Comparison of ENCODE assay signal across 20 mouse cellular contexts in genomic region chr7:56089097-56089496, GRCm38 (mm10). TPM values are rescaled to one million over a fixed set of nuclear protein-coding genes. Genes with fewer than 3 reads are reported as not detected.
DNase-seq lines count a peak whose midpoint lies in the region; ATAC-seq lines count a peak whose summit lies in the region.
"Had no signal": no experiment of that assay in that cellular context is flagged by ENCODE, and none has a peak within 500 bp of the region (broad histone marks: within the 10 kb centered on the region; RNA-seq: fewer than 3 reads in every experiment).

No protein-coding gene starts in this region.

- H3K9ac ChIP-seq in kidney, embryonic 16.5 days (replicated peaks; ENCODE audit: low read length) = no peak overlapping the region
- H3K9ac ChIP-seq in liver, embryonic 15.5 days = no peak overlapping the region
- H3K9ac ChIP-seq: hindbrain, embryonic 14.5 days; lung, embryonic 15.5 days had no signal

- H3K4me1 ChIP-seq in kidney, embryonic 16.5 days (ENCODE audit: insufficient read depth, low read length) = no peaks in the 10 kb centered on the region
- H3K4me1 ChIP-seq in liver, embryonic 15.5 days (replicated peaks) = no peaks in the 10 kb centered on the region
- H3K4me1 ChIP-seq: embryonic facial prominence, embryonic 10.5 days; limb, embryonic 10.5 days; lung, embryonic 15.5 days; midbrain, embryonic 10.5 days had no signal

- H3K9me3 ChIP-seq in kidney, embryonic 16.5 days (ENCODE audit: low read length) = no peaks in the 10 kb centered on the region
- no peaks in the 10 kb centered on the region for H3K9me3 ChIP-seq in liver, embryonic 15.5 days (replicated peaks)
- H3K9me3 ChIP-seq: embryonic facial prominence, embryonic 10.5 days; limb, embryonic 10.5 days; lung, embryonic 15.5 days; midbrain, embryonic 10.5 days had no signal

- intact Hi-C loops in gastrocnemius, postnatal 36 days (cut with DNase I) = no loop called here

- DNase-seq in kidney, adult 9 months = peak; percentile 22
- DNase-seq in liver = peak; percentile 23
- DNase-seq in lung, postnatal 36 days = peak; percentile 61
- DNase-seq in adrenal gland, adult (ENCODE audit: inconsistent age in 2 of 2, low spot score in 1 of 2) = no peak
- no peak for DNase-seq in gastrocnemius, postnatal 36 days
- no peak for DNase-seq in ovary, adult 18-20 months (ENCODE audit: low spot score)
- DNase-seq: adrenal gland, adult 8-10 months; cerebellum, adult 8-10 months; gastrocnemius, adult 2 months; heart, adult 2 months; heart, postnatal 36 days; kidney, postnatal 25 days had no signal

- no peak overlapping the region for H3K4me2 ChIP-seq in kidney, embryonic 16.5 days (replicated peaks; ENCODE audit: low read depth, low read length)
- H3K4me2 ChIP-seq in liver, embryonic 15.5 days = no peak overlapping the region
- H3K4me2 ChIP-seq: hindbrain, embryonic 14.5 days; lung, embryonic 15.5 days had no signal

- ATAC-seq in kidney, embryonic 16.5 days (ENCODE audit: low FRiP score, low TSS enrichment) = no peak
- ATAC-seq in liver, embryonic 15.5 days (ENCODE audit: insufficient read depth) = peak; percentile 84

- peaks cover 53% of the 10 kb centered on the region for H3K36me3 ChIP-seq in kidney, embryonic 16.5 days (ENCODE audit: insufficient read depth, low read length)
- peaks cover 90% of the 10 kb centered on the region for H3K36me3 ChIP-seq in liver, embryonic 15.5 days (replicated peaks)

- no peak overlapping the region for H3K4me3 ChIP-seq in kidney, embryonic 16.5 days (ENCODE audit: low read length)
- H3K4me3 ChIP-seq in liver, embryonic 15.5 days (replicated peaks) = no peak overlapping the region
- H3K4me3 ChIP-seq: embryonic facial prominence, embryonic 10.5 days; gastrocnemius, adult 2 months; heart, adult 2 months; limb, embryonic 10.5 days; lung, embryonic 15.5 days; midbrain, embryonic 10.5 days had no signal

- H3K27me3 ChIP-seq in kidney, embryonic 16.5 days (ENCODE audit: insufficient read depth, low read length) = no peaks in the 10 kb centered on the region
- no peaks in the 10 kb centered on the region for H3K27me3 ChIP-seq in liver, embryonic 15.5 days
- H3K27me3 ChIP-seq: CH12.LX; lung, embryonic 15.5 days had no signal

- H3K27ac ChIP-seq in kidney, embryonic 16.5 days (ENCODE audit: low read length) = no peak overlapping the region
- H3K27ac ChIP-seq in liver, embryonic 15.5 days (replicated peaks) = no peak overlapping the region
- H3K27ac ChIP-seq: embryonic facial prominence, embryonic 10.5 days; gastrocnemius, adult 2 months; heart, adult 2 months; hindbrain, embryonic 14.5 days; limb, embryonic 10.5 days; lung, embryonic 15.5 days; midbrain, embryonic 10.5 days had no signal

- 46% methylated on average over 3 of the region's 3 CpGs for WGBS in kidney, embryonic 16.5 days
- WGBS in liver, embryonic 15.5 days (ENCODE audit: insufficient replicate concordance) = 78% methylated on average over 3 of the region's 3 CpGs

RNA-seq across cellular contexts. Expression of gene Herc2, which starts 39.1 kb away (rescaled TPM):
- polyA plus RNA-seq in kidney, embryonic 16.5 days (2015; fragmentation: Nextera tagmentation; extraction: Ambion mirVana) = 19.2 and 26.9 TPM in 2 replicates
- 14.2 and 15.5 TPM in 2 replicates for polyA plus RNA-seq in liver, embryonic 15.5 days (2015; fragmentation: Nextera tagmentation; extraction: Ambion mirVana)
- total RNA-seq in gastrocnemius, postnatal 36 days (2021) = 10 to 100 TPM; 38.2 to 48.0 TPM

Comparison
In these comparisons a context has a peak if more than half of its experiments do, and no peak if none do; other contexts are left out.
1. DNase-seq: peak in kidney, adult 9 months (single experiment), liver (single experiment) and lung, postnatal 36 days (single experiment); none in adrenal gland, adult (0 of 2), gastrocnemius, postnatal 36 days (0 of 2) and ovary, adult 18-20 months (single experiment).